Mouse (Mus musculus) hindbrain, embryonic 16.5 days (tissue): ENCODE results near the gene Gpank1. TPM values are rescaled to one million over a fixed set of nuclear protein-coding genes. Genes with fewer than 3 reads are reported as not detected.
A peak's percentile ranks its signal among the peaks of the same experiment; 100 is the strongest.

Experiments
- ATAC-seq: fragments of 200-750 bp; cut with Nextera tagmentation; 2 replicates; pipeline ENCODE4 v1.8.0; 2017; ENCODE audit warnings: moderate TSS enrichment, moderate library complexity
- H3K27ac ChIP-seq: fragments of 300-500 bp; sonication (generic); 2 replicates; pipeline ENCODE4 v1.5.1; 2014; ENCODE audit warnings: low read depth, mild to moderate bottlenecking, control low read depth, low read length, moderate library complexity
- H3K27me3 ChIP-seq: fragments of 300-500 bp; sonication (generic); replicated peaks from 2 replicates; pipeline ENCODE4 v1.6.1; 2014; ENCODE audit warnings: low read length; ENCODE audit not compliant: control insufficient read depth, insufficient read depth
- H3K36me3 ChIP-seq: fragments of 300-500 bp; sonication (generic); 2 replicates; pipeline ENCODE4 v1.6.1; 2014; ENCODE audit warnings: mild to moderate bottlenecking, low read length, moderate library complexity, mixed read lengths; ENCODE audit not compliant: control insufficient read depth, insufficient read depth
- H3K4me1 ChIP-seq: fragments of 300-500 bp; sonication (generic); 2 replicates; pipeline ENCODE4 v1.6.1; 2014; ENCODE audit warnings: low read depth, low read length; ENCODE audit not compliant: control insufficient read depth, insufficient read depth
- H3K4me2 ChIP-seq: fragments of 300-500 bp; sonication (generic); 2 replicates; pipeline ENCODE4 v1.6.1; 2014; ENCODE audit warnings: mild to moderate bottlenecking, low read length, control low read depth, moderate library complexity
- H3K4me3 ChIP-seq: fragments of 300-500 bp; sonication (generic); 2 replicates; pipeline ENCODE4 v1.5.1; 2014; ENCODE audit warnings: mild to moderate bottlenecking, low read length, control low read depth, moderate library complexity
- H3K9ac ChIP-seq: fragments of 300-500 bp; sonication (generic); 2 replicates; pipeline ENCODE4 v1.6.1; 2014; ENCODE audit warnings: low read depth, mild to moderate bottlenecking, control low read depth, low read length, moderate library complexity
- H3K9me3 ChIP-seq: fragments of 300-500 bp; sonication (generic); 2 replicates; pipeline ENCODE4 v1.6.1; 2014; ENCODE audit warnings: mild to moderate bottlenecking, low read length, moderate library complexity; ENCODE audit not compliant: control insufficient read depth
- WGBS: fragments of 180-500 bp; shearing (Covaris S2); extraction: QIAGEN DNeasy Blood & Tissue Kit; methylation state at CpG from one replicate; pipeline ENCODE4 v1.1.7; 2014; 5-methylcytosine and 5-hydroxymethylcytosine counted together
- polyA plus RNA-seq: library from polyadenylated mRNA; unstranded; fragments of >200 nt; fragmentation: Nextera tagmentation; extraction: Ambion mirVana; gene quantifications from 2 replicates; pipeline ENCODE4 v1.2.1, GENCODE M21; 2015

The Gpank1 gene
- polyA plus RNA-seq, 1 experiment from 2014 or later, result 20.7 TPM

DNA sequence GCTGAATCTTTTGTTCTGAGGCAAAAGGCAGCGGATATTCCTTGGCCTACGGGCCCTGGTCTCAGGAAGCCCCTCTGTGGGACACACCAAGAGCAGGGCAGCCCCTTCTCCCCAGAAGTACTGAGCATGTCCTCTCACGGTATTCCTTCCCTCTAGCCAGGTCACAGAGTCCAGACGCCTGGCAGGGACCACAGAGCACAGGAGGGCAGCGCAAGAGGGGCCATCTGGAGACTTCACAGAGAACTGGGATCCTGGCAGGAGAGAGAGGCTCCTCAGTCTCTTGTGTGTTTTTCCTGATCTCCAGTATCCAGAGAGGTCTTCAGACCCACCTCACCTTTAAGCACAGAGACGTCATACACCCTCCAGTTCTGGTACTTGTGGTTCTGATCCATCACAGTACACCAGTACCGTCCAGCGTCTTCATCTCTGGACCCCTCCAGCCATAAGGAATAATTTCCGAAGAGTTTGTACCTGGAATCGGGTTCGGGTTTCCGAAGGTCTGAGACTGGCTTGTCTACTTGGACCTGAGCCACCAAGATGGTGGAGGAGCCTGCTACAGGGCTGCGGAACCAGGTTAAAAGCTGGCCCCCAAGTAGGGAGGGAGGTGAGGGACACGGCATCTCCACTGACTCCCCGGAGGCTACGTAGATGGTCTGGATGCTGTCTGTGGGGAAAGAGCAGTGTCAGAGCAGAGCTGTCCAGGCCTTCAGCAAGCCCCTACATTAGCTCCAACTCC lies 38.2 kb upstream of the Gpank1 start:
- Histone ChIP-seq H3K27me3 (0 out of 2 replicates have a peak, but pooled peaks cover 2% of the 10 kb centered on the region), H3K36me3 (no peaks in the 10 kb centered on the region), H3K4me1 (no peaks in the 10 kb centered on the region), H3K9ac (no peak overlapping the region), H3K9me3 (no peaks in the 10 kb centered on the region), H3K27ac (no peak overlapping the region), H3K4me2 (no peak overlapping the region), H3K4me3 (no peak overlapping the region)
- no peak for ATAC-seq
- WGBS, result 87% methylated on average over 16 of the region's 16 CpGs

- WGBS, result 89% methylated on average over 3 of the region's 3 CpGs
- H3K9me3 ChIP-seq, result no peaks in the 10 kb centered on the region
- H3K36me3 ChIP-seq, result no peaks in the 10 kb centered on the region
- no peak overlapping the region for H3K4me2 ChIP-seq
- no peak overlapping the region for H3K27ac ChIP-seq
- H3K4me1 ChIP-seq, result no peaks in the 10 kb centered on the region
- H3K9ac ChIP-seq, result no peak overlapping the region
- 0 out of 2 replicates have a peak, but pooled peaks cover 2% of the 10 kb centered on the region for H3K27me3 ChIP-seq
- H3K4me3 ChIP-seq, result no peak overlapping the region
- no peak for ATAC-seq
These were observed 37.2 kb upstream of the Gpank1 start for GRCm38 (mm10) chr17:35083929-35084497.

GRCm38 (mm10) chr17:35085208-35085865 lies 35.9 kb upstream of the Gpank1 start, which contains the start of gene Ly6g6f:
TSS of gene Ly6g6f (minus strand) at chr17:35085610.
- Histone ChIP-seq H3K27ac (no peak within 1 kb of the TSS), H3K4me1 (peaks cover 5% of the 10 kb centered on the region), H3K4me3 (no peak within 1 kb of the TSS), H3K27me3 (0 out of 2 replicates have a peak, but pooled peaks cover 2% of the 10 kb centered on the region), H3K4me2 (no peak within 1 kb of the TSS), H3K36me3 (no peaks in the 10 kb centered on the region), H3K9ac (no peak within 1 kb of the TSS), H3K9me3 (no peaks in the 10 kb centered on the region)
- ATAC-seq, result no peak
- WGBS, result 83% methylated on average over 7 of the region's 7 CpGs

DNA sequence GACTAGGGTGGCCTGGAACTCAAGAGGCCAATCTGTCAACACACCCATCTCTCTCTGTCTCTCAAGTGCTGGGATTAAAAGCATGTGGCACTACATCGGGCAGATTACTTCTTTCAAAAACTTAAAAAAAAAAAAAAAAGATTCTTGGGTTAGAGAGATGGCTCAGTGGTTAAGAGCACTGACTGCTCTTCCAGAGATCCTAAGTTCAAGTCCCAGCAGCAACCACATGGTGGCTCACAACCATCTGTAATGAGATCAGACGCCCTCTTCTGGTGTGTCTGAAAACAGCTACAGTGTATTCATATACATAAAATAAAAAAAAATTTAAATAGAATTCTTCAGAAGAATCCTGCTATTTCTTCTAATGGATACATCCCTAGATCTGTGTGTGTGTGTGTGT lies 33.1 kb upstream of the Gpank1 start:
- Histone ChIP-seq H3K4me2 (no peak overlapping the region), H3K4me1 (peaks cover 8% of the 10 kb centered on the region), H3K4me3 (no peak overlapping the region), H3K9me3 (no peaks in the 10 kb centered on the region), H3K27me3 (0 out of 2 replicates have a peak, but pooled peaks cover 2% of the 10 kb centered on the region), H3K9ac (no peak overlapping the region), H3K36me3 (peaks cover 13% of the 10 kb centered on the region), H3K27ac (no peak overlapping the region)
- WGBS, result 54% methylated on average over 2 of the region's 2 CpGs
- no peak for ATAC-seq

DNA sequence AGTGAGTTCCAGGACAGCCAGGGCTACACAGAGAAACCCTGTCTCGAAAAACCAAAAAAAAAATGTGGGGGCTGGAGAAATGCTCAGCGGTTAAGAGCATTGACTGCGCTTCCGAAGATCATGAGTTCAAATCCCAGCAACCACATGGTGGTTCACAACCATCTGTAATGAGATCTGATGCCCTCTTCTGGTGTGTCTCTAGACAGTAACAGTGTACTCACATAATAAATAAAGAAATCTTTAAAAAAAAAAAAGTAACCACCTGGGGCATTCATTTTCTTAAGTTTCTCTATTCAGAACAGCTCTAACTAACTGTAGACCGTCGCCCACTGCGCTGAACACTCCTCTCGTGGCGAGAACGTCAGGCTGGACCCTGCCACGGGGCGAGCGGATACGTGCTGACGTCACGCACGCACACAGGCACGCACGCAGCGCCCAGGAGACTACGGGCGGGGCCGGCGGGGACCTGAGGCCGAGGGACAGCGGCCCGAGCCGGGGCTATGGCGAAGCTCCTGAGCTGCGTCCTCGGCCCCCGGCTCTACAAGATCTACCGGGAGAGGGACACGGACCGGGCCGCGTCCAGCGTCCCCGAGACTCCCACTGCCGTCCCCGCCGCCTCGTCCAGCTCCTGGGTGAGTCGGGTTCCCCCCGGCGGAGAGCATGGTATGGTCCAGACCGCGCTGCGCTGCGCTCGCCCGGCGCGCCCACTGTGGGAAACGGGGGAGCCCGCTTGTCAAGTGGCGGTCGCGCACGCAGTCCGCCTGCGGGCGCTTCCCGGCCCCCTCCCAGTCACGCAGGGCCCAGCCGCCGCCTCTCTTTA lies 32.2 kb upstream of the Gpank1 start, which contains the start of gene Abhd16a:
Gene Abhd16a (plus strand): TSS at position 439 of the 820 bp plus-strand sequence.
- peaks cover 8% of the 10 kb centered on the region for H3K4me1 ChIP-seq
- H3K9me3 ChIP-seq, result no peaks in the 10 kb centered on the region
- ATAC-seq, result peak; percentile 98
- H3K27ac ChIP-seq, result peak within 1 kb of the TSS; percentile 99
- H3K27me3 ChIP-seq, result 0 out of 2 replicates have a peak, but pooled peaks cover 2% of the 10 kb centered on the region
- 5% methylated on average over 38 of the region's 67 CpGs for WGBS
- peaks cover 14% of the 10 kb centered on the region for H3K36me3 ChIP-seq
- H3K4me3 ChIP-seq, result peak within 1 kb of the TSS; percentile 68
- H3K9ac ChIP-seq, result peak within 1 kb of the TSS; percentile 95
- H3K4me2 ChIP-seq, result peak within 1 kb of the TSS; percentile 71

DNA sequence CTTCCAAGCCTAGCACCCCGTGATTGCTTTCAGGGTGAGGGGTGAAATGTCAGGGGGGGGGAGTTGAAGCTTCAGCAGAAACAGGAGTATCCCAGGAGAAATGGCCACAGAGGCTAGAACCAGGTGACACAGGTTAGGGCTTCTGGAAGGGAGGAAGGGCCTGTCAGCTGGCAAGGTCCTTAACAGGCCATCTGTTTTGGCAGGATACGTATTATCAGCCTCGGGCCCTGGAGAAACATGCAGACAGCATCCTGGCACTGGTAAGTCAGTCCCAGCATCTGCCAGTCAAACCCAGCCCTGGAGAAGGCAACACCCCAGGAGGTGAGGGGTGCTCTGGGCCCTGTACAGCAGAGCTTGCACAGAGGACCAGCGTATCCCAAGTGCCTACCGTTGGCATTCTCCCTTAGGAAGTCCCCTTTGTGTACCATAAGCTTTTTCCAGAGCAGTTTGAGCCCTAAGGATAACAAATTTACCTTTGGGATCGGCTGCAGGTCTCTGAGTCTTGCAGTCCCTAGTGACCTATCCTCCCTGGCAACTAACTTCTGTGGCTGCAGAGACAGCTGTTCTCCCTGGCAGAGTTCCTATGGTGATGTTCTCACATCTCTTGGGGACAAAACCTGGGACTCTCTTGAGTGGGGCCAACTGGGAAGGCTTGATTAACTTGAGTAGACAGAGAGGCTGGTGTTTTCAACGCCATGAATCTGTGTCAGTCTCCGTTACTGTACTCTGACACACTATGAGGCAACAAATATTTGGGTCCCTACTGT lies 30.9 kb upstream of the Gpank1 start:
- peaks cover 8% of the 10 kb centered on the region for H3K4me1 ChIP-seq
- 0 out of 2 replicates have a peak, but pooled peaks have one; percentile 15 for ATAC-seq
- H3K9me3 ChIP-seq, result no peaks in the 10 kb centered on the region
- H3K4me3 ChIP-seq, result peak overlapping the region; percentile 68
- peak overlapping the region; percentile 95 for H3K9ac ChIP-seq
- H3K4me2 ChIP-seq, result peak overlapping the region; percentile 71
- H3K27me3 ChIP-seq, result no peaks in the 10 kb centered on the region
- WGBS, result 36% methylated on average over 8 of the region's 8 CpGs
- peaks cover 24% of the 10 kb centered on the region for H3K36me3 ChIP-seq
- peak overlapping the region; percentile 99 for H3K27ac ChIP-seq

DNA sequence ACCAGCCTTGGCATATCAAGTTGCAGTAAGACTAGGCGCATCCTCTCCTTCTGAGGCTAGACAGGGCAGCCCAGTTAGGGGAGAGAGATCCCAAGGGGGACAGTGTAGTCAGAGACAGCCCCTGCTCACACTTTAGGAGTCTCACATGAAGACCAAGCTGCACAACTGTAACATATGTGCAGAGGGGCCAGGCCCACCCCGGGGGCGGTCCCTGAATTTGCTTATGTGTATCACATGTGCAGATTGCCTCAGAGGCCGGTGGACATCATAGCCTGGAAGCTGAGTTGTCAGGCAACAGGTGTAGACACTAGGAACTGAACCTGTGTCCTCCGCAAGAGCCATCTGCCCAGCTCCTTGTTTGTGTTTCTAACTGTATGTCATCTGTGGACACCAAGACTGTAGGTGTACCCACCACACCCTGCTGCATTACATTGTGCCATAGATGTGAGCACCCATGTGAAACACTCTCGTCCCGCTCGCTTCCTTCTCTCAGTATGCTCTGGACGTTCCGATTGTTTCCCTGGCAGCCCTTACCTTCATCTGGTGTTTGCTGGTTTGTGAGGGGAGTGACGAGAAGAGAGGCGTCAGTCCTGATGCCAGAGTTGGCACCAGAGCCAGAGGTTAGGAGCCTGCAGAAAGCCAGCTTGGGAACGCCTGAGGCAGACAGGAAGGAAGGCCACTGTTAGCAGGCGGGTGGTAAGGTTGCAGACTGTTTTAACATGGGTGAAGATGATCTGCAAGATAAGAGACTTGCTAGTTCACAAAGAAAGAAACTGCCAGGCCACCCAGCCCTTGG lies 28.7 kb upstream of the Gpank1 start:
- Histone ChIP-seq H3K4me3 (no peak overlapping the region), H3K36me3 (peaks cover 30% of the 10 kb centered on the region), H3K9me3 (no peaks in the 10 kb centered on the region), H3K27me3 (no peaks in the 10 kb centered on the region), H3K4me2 (no peak overlapping the region), H3K27ac (no peak overlapping the region), H3K9ac (no peak overlapping the region), H3K4me1 (peaks cover 8% of the 10 kb centered on the region)
- WGBS, result 89% methylated on average over 14 of the region's 14 CpGs
- ATAC-seq, result no peak
